Mouse (Mus musculus) spleen, adult 2 months (tissue): ENCODE results near the gene Meox1. TPM values are rescaled to one million over a fixed set of nuclear protein-coding genes. Genes with fewer than 3 reads are reported as not detected.

Experiments
- DNase-seq, 2 experiments: peaks; one replicate each; pipeline versions ENCODE4 v3.0.0 to v3.0.0-alpha.2; 2012 to 2021; ENCODE audit warnings: low spot score in 2 of 2, low read depth in 1 of 2
- H3K27ac ChIP-seq: fragments of 200-500 bp; 2 replicates; pipeline ENCODE4 v1.5.1; 2012; ENCODE audit warnings: low read length, inconsistent platforms; ENCODE audit not compliant: insufficient read depth
- H3K27me3 ChIP-seq: fragments of 200-500 bp; 2 replicates; pipeline ENCODE4 v1.6.1; 2012; ENCODE audit warnings: mild to moderate bottlenecking, moderate library complexity, low read length, inconsistent platforms; ENCODE audit not compliant: control insufficient read depth, insufficient read depth
- H3K36me3 ChIP-seq: fragments of 200-500 bp; 2 replicates; pipeline ENCODE4 v1.6.1; 2012; ENCODE audit warnings: mild to moderate bottlenecking, low read length, inconsistent platforms; ENCODE audit not compliant: control insufficient read depth, insufficient read depth
- H3K4me1 ChIP-seq: fragments of 200-500 bp; 2 replicates; pipeline ENCODE4 v1.6.1; 2011; ENCODE audit warnings: inconsistent platforms; ENCODE audit not compliant: control insufficient read depth, insufficient read depth, insufficient read length
- H3K4me3 ChIP-seq: fragments of 200-500 bp; 2 replicates; pipeline ENCODE4 v1.5.1; 2011; ENCODE audit warnings: mild to moderate bottlenecking, inconsistent platforms; ENCODE audit not compliant: insufficient read depth, insufficient read length; ENCODE audit errors: extremely low read depth
- CTCF ChIP-seq: fragments of 200-500 bp; IDR thresholded peaks from 2 replicates; pipeline ENCODE4 v1.5.1; 2011; ENCODE audit warnings: mild to moderate bottlenecking, inconsistent platforms; ENCODE audit not compliant: insufficient read depth, insufficient read length, insufficient replicate concordance; ENCODE audit errors: extremely low read depth
- POLR2A ChIP-seq: fragments of 200-500 bp; IDR thresholded peaks from 2 replicates; pipeline ENCODE4 v1.6.1; 2011; ENCODE audit warnings: low read depth, low read length, inconsistent platforms
- WGBS: fragments of 180-500 bp; shearing (Covaris S2); methylation state at CpG from one replicate; pipeline ENCODE4 v1.1.7; 2018; 5-methylcytosine and 5-hydroxymethylcytosine counted together
- polyA plus RNA-seq: library from polyadenylated mRNA; depleted of rRNA; stranded (reverse); fragments of >200 nt; gene quantifications from 2 replicates; pipeline ENCODE4 v1.2.3, GENCODE M21; 2012

Meox1 gene
- polyA plus RNA-seq, 1 experiment = 0.40 TPM

- Histone ChIP-seq H3K4me3 (no peak overlapping the region), H3K4me1 (no peaks in the 10 kb centered on the region), H3K27ac (no peak overlapping the region), H3K27me3 (no peaks in the 10 kb centered on the region), H3K36me3 (no peaks in the 10 kb centered on the region)
- no peak for TF ChIP-seq CTCF
- TF ChIP-seq POLR2A = no peak
- DNase-seq = no peak
- WGBS = 70% methylated on average over 3 of the region's 3 CpGs
Measured at GRCm38 (mm10) chr11:101916772-101917171, 22.6 kb upstream of the Meox1 start.

- no peak for TF ChIP-seq POLR2A
- TF ChIP-seq CTCF = no peak
- Histone ChIP-seq H3K4me3 (no peak overlapping the region), H3K27me3 (no peaks in the 10 kb centered on the region), H3K4me1 (no peaks in the 10 kb centered on the region), H3K27ac (no peak overlapping the region), H3K36me3 (no peaks in the 10 kb centered on the region)
- no peak for DNase-seq
- 67% methylated on average over 8 of the region's 8 CpGs for WGBS
Measured at GRCm38 (mm10) chr11:101913591-101913990, 19.4 kb upstream of the Meox1 start.

- Histone ChIP-seq H3K4me3 (no peak overlapping the region), H3K4me1 (no peaks in the 10 kb centered on the region), H3K27ac (no peak overlapping the region), H3K27me3 (no peaks in the 10 kb centered on the region), H3K36me3 (no peaks in the 10 kb centered on the region)
- TF ChIP-seq POLR2A = no peak
- TF ChIP-seq CTCF = peak; percentile 32; the same call in 1 of the 2 replicates
- 64% methylated on average over 4 of the region's 4 CpGs for WGBS
- peak in 1 of 2 experiments; percentile 51 for DNase-seq
Measured at GRCm38 (mm10) chr11:101911855-101912579, 17.8 kb upstream of the Meox1 start.

GRCm38 (mm10) chr11:101910230-101910946 lies 16.2 kb upstream of the Meox1 start:
- peak; percentile 19 to 68 for DNase-seq
- WGBS = 28% methylated on average over 21 of the region's 21 CpGs
- no peak overlapping the region for H3K4me3 ChIP-seq

GRCm38 (mm10) chr11:101908777-101909176 lies 14.6 kb upstream of the Meox1 start:
- no peak overlapping the region for H3K4me3 ChIP-seq
- no peaks in the 10 kb centered on the region for H3K36me3 ChIP-seq
- WGBS = 77% methylated on average over 6 of the region's 6 CpGs
- no peak for DNase-seq
- H3K27ac ChIP-seq = no peak overlapping the region
- no peaks in the 10 kb centered on the region for H3K4me1 ChIP-seq
- TF ChIP-seq CTCF (no peak), POLR2A (no peak)
- H3K27me3 ChIP-seq = no peaks in the 10 kb centered on the region

More at GRCm38 (mm10) chr11:101910230-101910946, 16.2 kb upstream of the Meox1 start:
- H3K27ac ChIP-seq = no peak overlapping the region
- H3K4me1 ChIP-seq = no peaks in the 10 kb centered on the region
- no peaks in the 10 kb centered on the region for H3K36me3 ChIP-seq
- no peaks in the 10 kb centered on the region for H3K27me3 ChIP-seq
- TF ChIP-seq POLR2A (no peak), CTCF (peak; percentile 73; the same call in 1 of the 2 replicates)

- no peak for TF ChIP-seq POLR2A
- peak; percentile 82; the same call in 1 of the 2 replicates for TF ChIP-seq CTCF
- Histone ChIP-seq H3K27ac (no peak overlapping the region), H3K36me3 (no peaks in the 10 kb centered on the region), H3K4me1 (no peaks in the 10 kb centered on the region), H3K4me3 (no peak overlapping the region), H3K27me3 (no peaks in the 10 kb centered on the region)
- 31% methylated on average over 13 of the region's 13 CpGs for WGBS
- peak in 1 of 2 experiments; percentile 43 for DNase-seq
Measured at GRCm38 (mm10) chr11:101905115-101905514, 10.9 kb upstream of the Meox1 start.

- 17% methylated on average over 8 of the region's 8 CpGs for WGBS
- no peak for TF ChIP-seq POLR2A
- TF ChIP-seq CTCF = no peak
- H3K4me1 ChIP-seq = no peaks in the 10 kb centered on the region
- H3K27ac ChIP-seq = no peak overlapping the region
- H3K4me3 ChIP-seq = no peak overlapping the region
- H3K27me3 ChIP-seq = no peaks in the 10 kb centered on the region
- DNase-seq = no peak
- H3K36me3 ChIP-seq = no peaks in the 10 kb centered on the region
Measured at GRCm38 (mm10) chr11:101901309-101901708, 7.1 kb upstream of the Meox1 start.
